Mouse (Mus musculus): ENCODE data around the gene Med18.
"Not testable (repeated sequence)": the region's sequence is repeated elsewhere in the genome, so short reads cannot be mapped to it uniquely, and the experiment has no call there.

Med18 gene

DNA sequence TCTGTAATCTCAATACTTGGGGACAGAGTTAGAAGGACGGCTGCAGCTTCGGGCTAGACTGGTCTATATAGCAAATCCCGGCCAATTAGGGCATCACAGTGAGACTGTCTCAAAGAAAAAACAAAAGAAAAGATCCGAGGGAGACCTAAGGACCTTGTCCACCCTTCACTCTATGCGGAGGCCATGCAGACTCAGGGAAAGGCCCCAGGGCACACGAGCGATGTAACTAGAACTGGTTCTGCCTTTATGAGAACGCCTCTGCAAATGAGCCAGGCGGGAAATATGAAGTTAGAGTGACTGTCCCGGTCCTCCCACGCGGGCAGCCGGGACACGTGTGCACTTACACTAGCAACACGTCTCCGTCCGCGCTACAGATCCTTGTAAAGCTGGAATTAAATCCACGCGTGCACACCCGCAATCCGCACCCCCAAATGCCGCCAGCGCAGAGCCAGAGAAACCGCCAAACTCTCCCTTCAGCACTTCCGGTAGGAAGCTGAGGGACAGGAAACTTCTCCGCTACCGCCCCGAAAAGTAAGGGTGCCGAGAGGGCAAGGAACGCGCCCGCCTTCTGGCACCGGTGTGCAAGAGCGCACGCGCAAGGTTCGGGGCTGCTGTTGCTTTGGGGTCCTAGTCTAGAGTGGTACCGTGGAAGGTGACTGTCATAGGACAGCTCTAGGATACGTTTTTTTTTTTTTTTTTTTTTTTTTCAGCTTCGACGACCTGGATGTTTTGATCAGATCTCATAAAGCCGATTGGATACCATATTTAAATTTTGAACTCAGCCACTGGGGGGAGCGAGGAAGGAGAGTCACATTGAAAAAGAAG lies at the start of gene Med18:
Med18 (minus strand) TSS at position 492 of the 825 bp plus-strand sequence.
- peak; percentile 91 for DNase-seq

DNA sequence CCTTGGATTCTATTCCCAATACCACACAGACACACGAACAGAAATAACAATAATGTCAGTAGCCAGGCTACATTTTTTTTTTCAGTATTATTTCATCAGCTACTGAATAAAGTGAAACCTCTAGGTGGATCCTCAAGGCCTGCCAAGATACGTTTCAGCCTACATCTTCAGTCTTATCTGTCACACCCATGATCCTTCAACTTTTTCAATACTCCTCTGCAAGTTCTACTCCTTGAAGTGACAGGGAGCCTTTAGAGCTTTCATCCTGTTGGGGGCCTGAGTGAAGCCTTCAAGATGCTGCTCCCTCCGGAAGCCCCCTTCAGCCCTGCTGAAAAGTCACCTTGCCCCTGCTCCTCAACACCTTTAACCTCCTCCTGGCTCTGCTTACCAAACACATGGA lies 48.4 kb upstream of the Med18 start:
- DNase-seq = no peak

DNA sequence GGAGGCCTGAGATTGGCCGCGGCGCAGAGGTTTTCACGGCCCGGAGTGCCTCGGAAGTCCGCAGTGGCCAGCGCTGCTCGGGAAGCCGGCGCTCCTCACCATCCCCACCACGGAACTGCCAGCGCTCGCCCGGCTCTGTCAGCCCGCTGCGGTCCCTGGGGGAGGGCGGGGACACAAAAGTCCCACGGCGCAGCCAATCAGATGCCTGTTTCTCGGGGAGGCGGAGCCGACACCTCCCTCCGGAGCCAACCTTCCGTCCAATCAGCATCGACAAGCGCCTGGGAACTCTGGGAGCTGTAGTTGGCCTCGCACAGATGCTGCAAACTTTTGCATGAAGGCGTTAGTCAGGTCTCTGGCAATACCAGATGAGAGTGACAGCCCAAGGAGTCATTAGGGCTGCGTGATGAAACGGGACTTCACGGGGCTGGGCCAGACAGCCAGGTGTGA lies 46.7 kb upstream of the Med18 start, which contains the start of gene Sesn2:
Sesn2 (minus strand) TSS at position 150 of the 447 bp plus-strand sequence.
- DNase-seq = peak; percentile 98

DNA sequence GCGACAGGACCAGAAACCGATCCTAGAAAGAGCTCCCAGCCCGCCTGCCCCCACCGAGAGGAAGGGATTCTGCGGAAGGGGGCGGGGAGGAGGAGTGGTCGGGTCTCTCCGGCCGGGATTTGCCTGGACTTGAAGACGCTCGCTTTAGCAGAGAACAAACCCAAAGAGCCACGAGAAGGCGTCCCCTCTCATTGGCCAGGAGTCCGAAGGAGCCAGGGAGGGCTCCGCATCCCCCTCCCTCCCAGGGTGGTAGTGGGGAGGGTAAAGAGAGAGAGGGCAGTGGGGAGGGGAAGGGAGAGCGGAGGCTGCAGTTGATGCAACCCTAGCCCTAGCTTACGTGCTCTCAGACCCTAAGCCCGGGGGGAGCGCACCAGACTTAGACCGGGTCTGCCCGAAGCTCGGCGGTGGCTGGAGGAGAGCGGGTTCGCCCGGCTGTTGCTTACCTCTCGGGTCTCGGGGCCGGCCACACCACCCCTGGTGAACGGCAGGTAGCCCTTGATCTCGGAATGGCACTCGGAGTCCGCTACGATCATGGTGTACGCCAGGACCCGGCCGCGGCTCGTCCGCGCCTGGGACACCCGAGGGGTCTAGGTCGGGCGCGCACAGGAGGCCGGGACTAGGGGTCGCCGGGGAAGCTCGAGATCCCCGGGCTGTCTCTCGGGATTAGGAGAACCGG lies 46.0 kb upstream of the Med18 start:
- DNase-seq = peak; percentile 58

DNA sequence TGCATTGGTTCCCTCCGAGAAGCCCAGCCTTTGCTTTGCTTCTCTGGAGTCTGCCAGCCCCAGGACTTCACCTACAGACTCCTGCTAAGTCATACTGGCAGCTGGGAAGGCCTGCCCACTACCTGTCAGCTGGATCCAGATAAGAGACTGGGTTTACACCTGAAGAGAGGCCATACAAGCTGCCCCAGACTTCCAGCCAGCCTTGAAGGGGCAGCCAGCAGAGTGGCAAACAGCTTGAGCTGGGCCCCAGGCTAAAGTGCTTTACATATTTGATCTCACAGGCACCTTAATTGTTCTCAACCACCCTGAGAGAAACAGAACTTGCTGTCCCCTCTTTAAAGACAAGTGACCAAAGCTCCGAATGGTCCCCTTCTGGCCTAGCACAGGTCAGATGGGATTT lies 43.5 kb upstream of the Med18 start:
- DNase-seq = no peak

DNA sequence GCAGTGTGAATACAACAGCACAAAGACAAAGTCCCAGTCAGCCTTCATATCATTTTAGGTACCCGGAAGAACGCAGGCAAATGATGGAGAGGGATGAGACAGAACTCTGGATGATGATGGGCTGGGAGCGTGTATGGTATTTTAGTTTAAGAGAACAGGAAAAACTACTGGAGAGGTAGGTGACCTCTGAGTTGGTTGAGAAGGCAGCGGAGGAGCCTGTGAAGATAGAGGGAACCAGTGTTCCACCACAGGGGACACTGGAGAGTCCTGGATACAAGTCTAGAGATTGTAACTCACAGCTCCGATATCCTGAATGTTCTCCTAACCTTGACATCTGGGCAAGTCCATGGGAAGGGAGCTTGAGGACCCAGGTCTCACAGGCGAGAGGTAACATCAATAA lies 42.5 kb upstream of the Med18 start:
- DNase-seq = no peak

DNA sequence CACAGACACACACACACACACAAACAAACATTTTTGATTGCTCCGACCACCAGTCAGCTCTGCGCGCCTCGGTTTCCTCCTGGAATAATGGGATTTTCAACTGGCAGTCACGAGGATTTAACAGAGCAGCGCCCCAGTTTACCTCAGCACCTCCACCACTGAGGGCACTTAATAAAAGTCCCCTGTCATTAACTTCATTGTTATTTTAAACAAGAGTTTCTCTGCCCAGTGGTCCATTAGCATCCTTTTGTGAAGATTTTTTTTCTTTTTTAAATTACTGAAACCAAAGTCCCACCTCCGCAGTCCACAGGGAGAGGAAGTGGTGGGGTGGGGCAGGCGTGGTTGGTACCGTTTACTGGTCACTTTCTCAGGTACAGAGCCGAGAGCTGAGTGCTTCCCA lies 42.1 kb upstream of the Med18 start:
- DNase-seq = no peak

DNA sequence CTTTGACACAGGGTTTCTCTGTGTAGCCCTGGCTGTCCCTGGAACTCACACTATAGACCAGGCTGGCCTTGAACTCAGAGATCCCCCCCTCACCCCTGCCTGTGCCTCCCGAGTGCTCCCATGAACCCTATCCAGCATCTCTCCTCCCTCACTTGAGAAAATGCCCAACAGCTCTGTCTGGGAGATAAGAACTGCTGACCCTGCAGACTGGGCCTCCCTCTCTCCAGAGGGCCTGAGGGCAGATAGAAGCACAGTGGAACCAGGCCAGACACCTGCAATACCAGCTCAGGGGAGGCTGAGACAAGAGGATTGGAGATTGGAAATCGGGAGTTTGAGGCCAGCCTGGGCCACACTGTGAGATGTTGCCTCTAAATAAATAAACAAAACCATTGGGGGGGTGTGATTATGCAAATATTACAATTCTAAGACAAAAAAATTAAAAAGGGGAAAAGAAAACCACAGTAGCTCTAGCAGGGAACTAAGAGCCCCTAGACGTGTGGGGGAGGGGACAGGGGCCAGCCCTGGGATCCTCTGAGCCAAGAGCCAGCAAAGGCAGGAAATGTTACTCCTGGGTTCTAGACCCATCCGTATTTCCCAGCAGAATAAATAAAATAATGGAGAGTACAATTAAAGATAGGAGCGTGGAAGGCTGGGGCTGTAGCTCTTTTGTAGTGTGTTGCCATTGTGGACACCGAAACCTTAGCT lies 41.5 kb upstream of the Med18 start:
- no peak for DNase-seq

DNA sequence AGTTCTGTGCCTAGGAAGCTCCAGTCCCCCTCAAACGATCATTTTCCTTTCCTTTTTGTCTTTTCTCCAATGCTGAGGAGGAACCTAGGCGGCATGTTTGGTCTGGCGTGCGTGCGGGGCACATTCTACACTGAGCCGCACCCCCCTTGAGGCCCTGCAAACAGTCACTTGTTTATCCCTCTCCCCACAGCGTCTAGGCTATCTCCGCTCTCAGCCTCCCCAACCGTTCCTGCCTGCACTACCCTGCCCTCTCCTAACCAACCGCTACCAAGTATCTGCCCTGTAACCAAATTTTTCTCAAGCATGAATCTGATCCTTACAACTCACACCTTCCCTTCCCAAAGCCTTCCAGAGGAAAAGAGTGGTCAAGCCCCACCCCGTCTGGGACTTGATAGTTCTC lies 39.6 kb upstream of the Med18 start:
- DNase-seq = no peak

DNA sequence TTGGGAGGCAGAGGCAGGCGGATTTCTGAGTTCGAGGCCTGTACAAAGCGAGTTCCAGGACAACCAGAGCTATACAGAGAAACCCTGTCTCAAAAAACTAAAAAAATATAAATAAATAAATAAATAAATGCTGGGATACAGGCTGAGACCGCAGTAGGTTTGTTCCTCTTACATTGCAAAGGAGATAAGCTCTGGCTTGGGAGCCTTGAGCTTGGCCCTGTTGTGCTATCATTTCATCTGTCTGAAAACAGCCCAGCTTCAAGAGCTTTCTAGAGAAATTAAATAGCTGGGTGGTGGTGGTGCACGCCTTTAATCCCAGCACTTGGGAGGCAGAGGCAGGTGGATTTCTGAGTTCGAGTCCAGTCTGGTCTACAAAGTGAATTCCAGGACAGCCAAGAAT lies 37.9 kb upstream of the Med18 start:
- DNase-seq = no peak

DNA sequence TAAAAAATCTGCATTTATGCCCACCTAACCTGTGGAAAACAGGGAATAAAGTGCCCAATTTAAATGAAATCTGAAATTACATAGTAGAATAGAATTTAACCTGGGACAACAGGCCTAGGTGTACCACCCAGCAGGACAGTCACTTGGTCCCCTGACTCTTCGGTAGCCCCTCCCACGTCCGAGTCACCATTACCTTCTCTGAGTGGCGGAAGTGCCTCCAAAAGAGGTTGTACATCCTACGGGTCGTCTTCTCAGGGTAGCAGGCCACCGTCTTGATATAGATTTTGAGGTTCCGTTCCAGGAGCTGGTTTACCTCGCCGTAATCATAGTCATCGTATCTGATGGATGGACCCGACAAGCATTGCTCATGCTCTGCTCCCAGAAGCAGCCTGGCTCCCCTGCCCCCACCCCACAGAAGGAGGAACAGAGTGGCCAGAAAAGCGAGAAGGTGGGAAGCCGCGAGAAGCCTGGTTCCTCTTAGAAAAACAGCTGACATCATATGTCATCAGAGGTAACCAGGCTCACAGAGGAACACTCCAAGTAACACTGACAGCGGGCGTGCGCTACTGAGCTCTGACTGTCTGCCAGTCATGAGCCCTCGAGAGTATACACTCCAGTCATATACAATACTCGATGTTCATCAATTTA lies 30.7 kb upstream of the Med18 start:
- DNase-seq = peak; percentile 63

DNA sequence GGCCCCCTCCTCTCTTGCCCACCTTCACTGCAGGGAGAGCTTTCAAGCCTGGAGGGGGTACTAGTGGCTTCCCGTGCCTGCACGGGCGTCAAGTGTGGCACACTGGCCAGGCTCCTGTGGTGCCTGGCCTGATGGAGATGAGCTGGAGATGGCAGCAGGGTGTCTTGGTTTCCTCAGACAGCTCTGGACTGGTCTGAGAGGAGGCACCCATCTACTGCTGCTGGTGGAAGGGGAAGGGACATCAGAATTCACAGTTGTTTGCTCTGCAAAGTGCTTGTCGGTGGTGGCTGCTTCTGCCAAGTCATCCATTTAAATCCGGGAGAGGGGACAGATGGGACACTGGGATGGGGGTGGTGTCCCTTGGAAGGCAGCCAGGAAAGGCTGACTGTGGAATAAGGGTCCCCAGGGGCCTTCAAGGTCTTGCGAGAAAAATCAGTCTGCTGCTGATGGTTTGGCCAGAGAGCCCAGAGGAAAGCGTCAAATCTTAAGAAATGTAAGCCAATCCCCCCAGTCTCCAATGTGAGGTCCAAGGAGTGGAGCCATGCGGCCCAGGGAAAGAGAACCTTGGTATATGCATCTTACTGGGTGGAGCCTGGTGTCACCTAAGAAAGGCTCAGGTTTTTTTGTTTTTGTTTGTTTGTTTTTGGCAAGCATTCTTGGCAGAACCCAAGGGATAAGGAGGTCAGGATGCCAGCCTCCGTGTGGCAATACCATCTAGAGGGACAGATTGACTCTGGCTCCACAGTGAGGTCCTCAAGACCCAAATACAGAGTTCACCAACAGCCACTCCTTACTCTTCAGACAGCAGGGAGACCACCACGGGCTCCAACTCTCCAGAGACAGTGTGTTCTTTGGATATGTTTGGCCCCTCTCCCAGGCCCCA lies 28.7 kb upstream of the Med18 start:
- peak; percentile 52 for DNase-seq

DNA sequence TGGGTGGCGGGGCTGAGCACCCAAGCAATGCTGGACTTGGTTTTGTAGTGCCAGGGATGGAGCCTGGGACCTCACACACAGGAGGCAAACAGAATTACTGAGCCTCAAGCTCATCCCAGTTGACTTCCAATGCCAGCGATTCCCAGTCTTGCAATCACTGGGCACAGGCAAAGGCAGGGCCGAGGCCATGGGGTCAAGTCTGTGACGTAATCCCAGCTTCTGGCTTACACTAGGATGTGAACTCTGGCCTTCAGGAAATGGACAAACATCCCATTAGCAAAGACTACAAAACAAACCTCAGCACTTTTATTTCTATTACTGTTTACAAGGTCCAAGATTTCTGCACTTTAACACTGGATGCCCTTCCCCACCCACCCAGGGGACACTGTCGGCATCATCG lies 28.0 kb upstream of the Med18 start:
- DNase-seq = no peak

DNA sequence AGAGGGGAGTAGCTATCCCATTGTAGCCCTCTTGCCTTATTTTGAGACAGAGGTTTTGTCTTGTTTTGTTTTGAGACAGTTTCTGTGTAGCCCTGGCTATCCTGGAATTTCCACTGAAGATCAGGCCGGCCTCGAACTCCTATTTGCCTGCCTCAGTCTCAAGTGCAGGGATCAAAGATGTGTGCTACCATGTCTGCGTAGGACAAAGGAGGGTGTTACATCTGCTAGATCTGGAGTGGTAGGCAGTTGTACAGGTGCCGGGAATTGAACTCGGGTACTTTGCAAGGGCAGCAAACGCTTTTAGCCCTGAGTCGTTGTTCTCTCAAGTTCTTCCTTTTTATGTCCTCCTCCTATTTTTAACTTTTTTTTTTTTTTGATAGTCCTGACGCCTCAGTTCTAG lies 27.3 kb upstream of the Med18 start:
- DNase-seq = no peak

DNA sequence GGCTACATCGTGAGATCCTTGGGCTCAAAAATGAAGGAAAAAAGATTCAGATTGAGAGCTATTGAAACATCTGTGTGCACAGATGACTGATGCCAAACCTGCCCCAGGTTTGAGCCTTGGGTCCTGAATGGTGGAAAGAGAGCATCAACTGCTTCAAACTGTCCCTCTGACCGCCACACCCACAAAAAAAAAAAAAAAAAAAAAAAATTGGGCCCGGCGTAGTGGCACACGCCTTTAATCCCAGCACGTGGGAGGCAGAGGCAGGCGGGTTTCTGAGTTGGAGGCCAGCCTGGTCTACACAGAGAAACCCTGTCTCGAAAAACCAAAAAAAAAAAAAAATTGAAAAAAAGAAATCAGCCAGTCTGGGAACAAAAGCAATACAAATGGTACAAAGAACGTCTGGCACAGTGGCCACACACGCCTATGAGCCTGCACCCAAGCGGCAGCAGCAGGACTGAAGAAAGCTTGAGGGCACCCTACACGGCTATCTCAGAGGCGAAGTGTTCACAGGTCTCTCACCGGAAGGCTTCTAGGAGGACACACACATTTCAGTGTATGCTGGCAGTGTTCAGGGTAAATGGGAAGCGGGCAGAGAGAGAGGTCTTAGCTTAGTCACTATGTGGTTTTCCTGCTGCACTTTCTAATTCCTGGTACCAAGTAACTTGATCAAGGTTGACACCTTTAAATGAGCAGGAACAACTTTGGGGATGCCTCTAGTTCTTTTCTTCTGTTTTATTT lies 26.7 kb upstream of the Med18 start:
- DNase-seq = no peak

DNA sequence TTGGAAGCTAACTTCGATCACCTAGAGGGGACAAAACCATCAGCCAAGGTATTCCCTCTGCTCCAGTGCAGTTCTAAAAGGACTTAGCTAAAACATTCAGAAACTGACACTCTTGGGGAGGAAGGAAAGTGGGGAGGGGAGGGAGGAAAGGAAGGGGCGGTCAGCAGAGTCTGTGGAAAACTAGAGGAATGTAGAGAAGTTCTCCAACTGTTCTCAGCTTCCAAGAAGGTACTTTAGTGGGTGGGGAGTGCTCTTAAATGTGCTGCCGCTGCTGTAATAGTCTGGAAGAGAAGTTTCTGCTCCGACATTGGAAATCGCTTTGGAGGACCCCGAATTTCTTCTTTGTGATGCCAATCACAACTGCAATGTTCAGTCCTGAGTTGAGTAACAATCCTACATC lies 25.3 kb upstream of the Med18 start:
- no peak for DNase-seq

DNA sequence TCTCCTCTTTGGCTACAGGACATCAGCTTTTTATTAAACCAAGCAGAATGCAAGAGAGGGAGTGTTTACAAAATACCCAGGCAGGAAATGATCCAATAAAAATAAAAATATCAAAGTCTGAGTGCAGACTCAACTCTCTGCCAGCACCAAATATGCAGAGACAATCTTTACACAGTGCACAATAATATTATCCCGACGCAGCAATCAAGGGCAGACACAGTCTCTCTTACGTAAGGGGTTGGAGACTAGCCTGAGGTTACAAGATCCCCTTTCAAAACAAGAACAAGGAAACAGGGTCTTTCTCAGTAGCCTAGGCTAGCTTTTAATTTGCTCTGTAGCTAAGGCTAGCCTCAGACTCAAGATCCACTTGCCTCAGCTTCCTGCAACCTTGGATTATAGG lies 24.8 kb upstream of the Med18 start:
- no peak for DNase-seq

DNA sequence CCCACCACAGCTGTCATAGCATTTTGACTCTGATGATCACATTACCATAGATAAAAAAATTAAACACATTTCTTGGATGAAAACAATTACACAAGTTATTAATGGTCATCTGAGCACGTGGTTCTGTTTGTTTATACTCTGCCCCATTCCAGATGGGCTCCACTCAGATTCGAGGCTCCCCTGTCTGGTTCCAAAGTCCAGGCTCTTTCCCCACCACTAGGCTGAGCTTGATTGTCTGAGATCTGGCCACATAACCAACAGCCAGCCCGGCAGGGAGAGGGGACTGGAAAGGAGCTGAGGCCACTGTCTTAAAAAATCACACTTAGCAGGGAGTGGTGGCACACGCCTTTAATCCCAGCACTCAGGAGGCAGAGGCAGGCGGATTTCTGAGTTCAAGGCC lies 21.1 kb upstream of the Med18 start:
- no peak for DNase-seq

DNA sequence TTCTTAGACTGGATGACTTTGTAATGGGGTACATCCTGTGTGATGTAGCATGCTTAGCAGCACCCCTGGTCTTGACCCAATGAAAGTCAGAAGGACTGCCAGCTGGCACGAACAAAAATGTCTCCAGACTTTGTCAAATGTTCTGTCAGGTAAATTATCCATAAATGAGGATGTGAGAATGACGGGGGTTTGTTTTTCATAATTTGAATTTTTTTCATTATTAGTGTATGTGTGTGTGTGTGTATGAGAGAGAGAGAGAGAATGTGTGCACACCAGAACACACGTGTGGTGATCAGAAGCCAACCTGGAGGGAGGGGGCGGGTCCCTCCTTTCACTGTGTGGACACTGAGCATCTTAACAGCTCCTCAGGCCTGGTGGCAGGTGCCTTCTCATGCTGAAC lies 20.5 kb upstream of the Med18 start:
- no peak for DNase-seq

DNA sequence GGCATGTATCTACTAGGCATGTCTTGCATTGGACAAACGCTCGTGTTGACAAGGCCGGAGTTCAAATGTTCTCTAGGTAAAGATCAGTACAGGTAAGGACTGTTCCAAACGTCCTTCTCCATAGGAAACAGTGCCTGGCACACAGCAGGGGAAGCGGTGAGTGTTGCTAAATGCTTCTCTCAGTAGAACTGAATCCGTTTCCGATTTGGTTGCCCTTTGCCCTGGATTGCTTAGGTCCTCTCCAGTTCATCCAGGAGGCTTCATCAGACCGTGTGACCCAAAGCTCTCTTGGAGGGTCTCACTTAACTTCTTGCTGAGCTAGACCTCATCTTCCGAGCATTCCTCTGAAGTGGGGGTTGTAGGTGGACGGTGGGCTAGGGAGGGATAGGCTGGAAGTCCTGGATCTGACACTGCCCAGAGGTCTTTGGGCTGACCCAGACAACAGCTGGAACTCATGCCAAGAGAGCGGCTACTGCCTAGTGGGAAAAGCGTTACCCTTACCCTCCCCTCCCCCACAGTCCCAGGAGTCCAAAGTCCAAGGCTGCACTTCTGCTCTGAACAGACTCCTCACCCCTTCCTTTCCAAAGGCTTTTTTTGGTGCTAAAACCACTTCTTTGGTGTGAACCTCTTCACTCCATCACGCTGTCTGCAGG lies 19.4 kb upstream of the Med18 start:
- no peak for DNase-seq

DNA sequence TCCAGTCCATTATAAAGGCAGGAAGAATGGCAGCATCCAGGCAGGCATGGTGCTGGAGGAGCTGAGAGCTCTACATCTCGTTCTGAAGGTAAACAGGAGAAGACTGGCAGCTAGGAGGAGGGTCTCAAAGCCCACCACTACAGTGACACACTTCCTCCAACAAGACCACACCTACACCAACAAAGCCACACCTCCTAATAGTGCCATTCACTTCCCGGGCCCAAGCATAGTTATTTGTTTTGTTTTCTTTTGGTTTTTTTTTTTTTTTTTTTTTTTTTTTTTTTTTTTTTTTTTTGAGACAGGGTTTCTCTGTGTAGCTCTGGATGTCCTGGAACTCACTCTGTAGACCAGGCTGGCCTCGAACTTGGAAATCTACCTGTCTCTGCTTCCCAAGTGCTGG lies 18.4 kb upstream of the Med18 start:
- not testable (repeated sequence) for DNase-seq
